Mouse (Mus musculus) brown adipose tissue, adult 24 weeks (tissue): ENCODE data around the gene Cyp2b13. TPM values are rescaled to one million over a fixed set of nuclear protein-coding genes. Genes with fewer than 3 reads are reported as not detected.
"Not testable (repeated sequence)": the region's sequence is repeated elsewhere in the genome, so short reads cannot be mapped to it uniquely, and the experiment has no call there.

Experiments used
- H3K27ac ChIP-seq: fragments of 200-500 bp; replicated peaks from 2 replicates; pipeline ENCODE4 v1.5.1; 2012; ENCODE audit warnings: low read depth, mild to moderate bottlenecking, low read length
- H3K4me1 ChIP-seq: fragments of 200-500 bp; 2 replicates; pipeline ENCODE4 v1.6.1; 2012; ENCODE audit warnings: low read length, mixed read lengths; ENCODE audit not compliant: control insufficient read depth, insufficient read depth, insufficient read length
- H3K4me3 ChIP-seq: fragments of 200-500 bp; 2 replicates; pipeline ENCODE4 v1.5.1; 2012; ENCODE audit warnings: low read depth, mild to moderate bottlenecking, low read length, moderate library complexity; ENCODE audit not compliant: insufficient read depth
- polyA plus RNA-seq: library from polyadenylated mRNA; stranded (reverse); fragments of >200 nt; gene quantifications from 2 replicates; pipeline ENCODE4 v1.2.4, GENCODE M21; 2012; ENCODE audit not compliant: missing spikeins, insufficient read depth, insufficient read length

Gene Cyp2b13
- polyA plus RNA-seq, result not detected in 2 replicates

DNA sequence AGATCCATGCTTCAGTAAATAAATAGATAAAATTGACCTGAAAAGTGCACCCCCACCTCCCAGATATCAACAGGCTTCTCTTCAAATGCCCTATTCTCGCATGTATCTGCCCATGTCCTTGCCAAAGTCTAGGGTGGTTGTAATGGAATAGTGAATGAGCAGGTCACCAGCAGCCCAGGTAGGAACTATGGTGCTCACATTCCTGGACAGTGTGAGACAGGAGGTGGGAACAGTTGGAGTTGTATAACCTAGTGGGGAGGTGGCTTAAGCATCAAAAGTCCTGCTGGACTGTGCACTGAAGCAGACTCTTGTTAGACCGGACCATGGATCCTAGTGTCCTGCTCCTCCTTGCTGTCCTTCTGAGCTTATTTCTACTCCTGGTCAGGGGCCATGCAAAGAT lies at the start of gene Cyp2b13:
Gene Cyp2b13 (plus strand): TSS at position 301 of the 400 bp plus-strand sequence.
- H3K4me3 ChIP-seq, H3K4me1 ChIP-seq, H3K27ac ChIP-seq: not testable (repeated sequence)

- H3K27ac ChIP-seq, H3K4me3 ChIP-seq, H3K4me1 ChIP-seq: not testable (repeated sequence)
Measured at GRCm38 (mm10) chr7:26019814-26020332, 41.4 kb upstream of the Cyp2b13 start.

DNA sequence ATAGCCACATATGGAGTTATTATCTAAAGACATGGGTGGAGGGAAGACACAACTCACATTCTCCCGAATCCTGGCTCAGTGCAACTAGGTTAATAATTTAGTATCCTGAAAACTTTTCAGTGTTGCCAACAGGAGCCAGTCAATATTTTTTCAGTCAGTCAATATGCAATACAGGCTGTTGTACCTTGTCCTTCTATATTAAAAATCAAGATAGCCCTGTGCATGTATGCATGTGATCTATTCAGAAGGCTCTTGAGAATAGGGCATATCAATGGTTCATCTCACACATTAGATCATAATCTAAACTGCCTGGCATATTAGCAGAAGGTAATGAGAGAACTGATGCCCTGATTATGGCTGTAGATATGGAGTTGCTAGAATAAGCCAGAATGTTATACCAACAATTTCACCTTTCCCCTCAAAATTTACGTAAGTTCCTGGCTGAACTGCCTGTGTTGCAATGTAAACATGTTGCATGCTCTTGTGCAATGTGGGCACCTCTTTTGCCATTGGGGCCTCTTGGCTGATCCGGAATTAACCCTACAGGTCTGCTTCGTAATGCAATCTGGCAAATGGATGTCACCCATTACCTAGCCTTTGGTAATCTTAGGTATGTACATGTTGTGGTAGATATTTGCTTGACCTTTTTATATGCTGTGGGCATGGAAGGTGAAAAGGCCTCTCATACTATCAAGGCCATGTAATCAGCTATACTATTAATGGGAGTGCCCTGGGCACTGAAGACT lies 6.2 kb upstream of the Cyp2b13 start:
- H3K27ac ChIP-seq, H3K4me3 ChIP-seq, H3K4me1 ChIP-seq: not testable (repeated sequence)

DNA sequence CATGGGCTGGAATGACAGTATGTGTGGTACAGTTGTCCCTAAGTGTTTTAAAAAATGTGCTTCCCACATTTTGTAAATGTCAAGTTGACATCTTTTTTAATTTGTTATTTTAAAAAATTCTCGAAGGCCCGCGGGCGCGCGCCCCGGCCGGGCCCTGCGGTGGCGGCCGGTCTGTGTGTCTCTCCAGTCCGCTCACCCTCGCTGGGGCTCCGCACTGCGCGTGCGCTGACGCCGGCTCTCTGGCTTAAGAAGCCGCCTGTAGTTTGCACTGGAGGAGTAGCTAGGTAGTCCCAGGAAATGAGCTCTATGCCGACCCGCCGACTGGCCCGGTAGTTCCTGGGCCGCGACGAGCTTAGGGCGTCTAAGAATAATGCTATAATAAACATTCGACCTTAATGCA lies 10.4 kb downstream of the Cyp2b13 start:
- H3K4me1 ChIP-seq, H3K4me3 ChIP-seq, H3K27ac ChIP-seq: not testable (repeated sequence)

- no peak overlapping the region for H3K27ac ChIP-seq
- no peak overlapping the region for H3K4me3 ChIP-seq
- H3K4me1 ChIP-seq, result no peaks in the 10 kb centered on the region
Measured at GRCm38 (mm10) chr7:26082595-26082994, 21.3 kb downstream of the Cyp2b13 start.

DNA sequence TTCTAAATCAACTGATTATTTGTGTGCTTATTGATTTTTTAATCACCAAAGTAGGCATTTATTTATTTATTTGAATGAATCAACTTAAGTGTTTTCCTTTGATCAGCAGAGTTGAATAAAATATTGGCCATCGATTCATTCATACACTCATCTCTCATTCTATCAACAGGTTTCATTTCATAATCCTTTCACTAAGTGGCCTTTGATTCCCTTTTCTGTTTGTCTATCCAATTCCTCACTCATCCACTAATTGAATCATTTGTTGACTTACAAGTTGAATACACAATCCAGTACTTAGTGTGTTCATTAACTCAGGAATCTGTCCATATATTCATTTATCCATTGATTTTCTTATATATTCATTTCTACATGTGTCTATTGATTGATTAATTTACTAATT lies 26.1 kb downstream of the Cyp2b13 start:
- Histone ChIP-seq H3K4me1 (no peaks in the 10 kb centered on the region), H3K27ac (no peak overlapping the region), H3K4me3 (no peak overlapping the region)

DNA sequence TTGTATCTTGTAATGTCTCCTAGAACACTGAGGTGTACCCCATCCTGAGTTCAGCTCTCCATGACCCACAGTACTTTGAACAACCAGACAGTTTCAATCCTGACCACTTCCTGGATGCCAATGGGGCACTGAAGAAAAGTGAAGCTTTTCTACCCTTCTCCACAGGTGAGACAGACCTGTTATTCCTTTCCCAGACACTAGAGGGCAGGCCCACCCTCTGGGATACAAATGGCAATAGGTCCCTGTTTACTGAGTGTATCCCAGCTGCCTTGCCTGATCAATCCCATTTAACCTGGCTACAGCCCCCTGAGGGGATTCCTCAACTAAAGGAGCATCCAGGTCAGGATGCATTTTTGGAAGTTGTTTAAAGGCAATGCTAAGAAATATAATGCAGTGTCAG lies 27.3 kb downstream of the Cyp2b13 start:
- H3K4me3 ChIP-seq, H3K27ac ChIP-seq, H3K4me1 ChIP-seq: not testable (repeated sequence)

- H3K4me3 ChIP-seq, H3K4me1 ChIP-seq, H3K27ac ChIP-seq: not testable (repeated sequence)
Measured at GRCm38 (mm10) chr7:26139623-26140022, 78.3 kb downstream of the Cyp2b13 start.

GRCm38 (mm10) chr7:26143657-26144056 lies 82.4 kb downstream of the Cyp2b13 start:
- not testable (repeated sequence) for H3K4me3 ChIP-seq, H3K4me1 ChIP-seq, H3K27ac ChIP-seq

Other genes starting within 250 kb of the Cyp2b13 start
- not detected in 2 replicates for gene Cyp2s1, start 244.6 kb upstream of the Cyp2b13 start, polyA plus RNA-seq
- gene Cyp2b10, start 163.9 kb upstream of the Cyp2b13 start, polyA plus RNA-seq, result 2.9 and 47.4 TPM in 2 replicates
- gene Cyp2b9, start 111.9 kb downstream of the Cyp2b13 start, polyA plus RNA-seq, result not detected in 2 replicates
- not detected in 2 replicates for gene Vmn1r184, start 198.8 kb downstream of the Cyp2b13 start, polyA plus RNA-seq
- gene Cyp2a4, start 245.7 kb downstream of the Cyp2b13 start, polyA plus RNA-seq, result not detected in 2 replicates